Mouse (Mus musculus) lung, embryonic 14.5 days (tissue): ENCODE measurements at regions not wholly inside any gene's neighbourhood (a gene's known extent, or its start where the extent isn't known, plus 50 kb on each side); places are given as distances from the start of the nearest gene placed in this dataset.
A peak's percentile ranks its signal among the peaks of the same experiment; 100 is the strongest.

Source experiments
- ATAC-seq: fragments of 200-750 bp; cut with Nextera tagmentation; 2 replicates; pipeline ENCODE4 v1.8.0; 2017; ENCODE audit warnings: mild to moderate bottlenecking, moderate TSS enrichment, moderate library complexity; ENCODE audit not compliant: insufficient read depth
- DNase-seq: peaks from one replicate; pipeline ENCODE4 v3.0.0-alpha.2; 2015
- H3K27ac ChIP-seq: fragments of 300-500 bp; sonication (generic); 2 replicates; pipeline ENCODE4 v1.5.1; 2014; ENCODE audit warnings: low read depth, mild to moderate bottlenecking, moderate library complexity
- H3K27me3 ChIP-seq: fragments of 300-500 bp; sonication (generic); 2 replicates; pipeline ENCODE4 v1.6.1; 2014; ENCODE audit warnings: low read length, control low read depth; ENCODE audit not compliant: insufficient read depth
- H3K36me3 ChIP-seq: fragments of 300-500 bp; sonication (generic); 2 replicates; pipeline ENCODE4 v1.6.1; 2014; ENCODE audit warnings: control low read depth; ENCODE audit not compliant: insufficient read depth
- H3K4me1 ChIP-seq: fragments of 300-500 bp; sonication (generic); 2 replicates; pipeline ENCODE4 v1.6.1; 2014; ENCODE audit warnings: antibody characterized with exemption, control low read depth; ENCODE audit not compliant: insufficient read depth
- H3K4me2 ChIP-seq: fragments of 300-500 bp; sonication (generic); 2 replicates; pipeline ENCODE4 v1.6.1; 2014; ENCODE audit warnings: mild to moderate bottlenecking
- H3K4me3 ChIP-seq: fragments of 300-500 bp; sonication (generic); 2 replicates; pipeline ENCODE4 v1.5.1; 2014; ENCODE audit warnings: low read depth, low read length
- H3K9ac ChIP-seq: fragments of 300-500 bp; sonication (generic); 2 replicates; pipeline ENCODE4 v1.6.1; 2014
- H3K9me3 ChIP-seq: fragments of 300-500 bp; sonication (generic); 2 replicates; pipeline ENCODE4 v1.6.1; 2016; ENCODE audit warnings: low read depth, low read length, control low read depth
- CTCF ChIP-seq: IDR thresholded peaks from 2 replicates; pipeline ENCODE4 v1.5.1; 2016; ENCODE audit warnings: antibody characterized with exemption, low read depth
- WGBS: fragments of 180-500 bp; shearing (Covaris S2); extraction: QIAGEN DNeasy Blood & Tissue Kit; methylation state at CpG from one replicate; pipeline ENCODE4 v1.1.7; 2014; 5-methylcytosine and 5-hydroxymethylcytosine counted together

GRCm38 (mm10) chr1:137955139-137955538 is 220.4 kb downstream of the Ptprc start:
- no peak for ATAC-seq
- H3K27ac ChIP-seq: no peak overlapping the region
- WGBS: 86% methylated on average over 2 of the region's 2 CpGs

GRCm38 (mm10) chr1:137953369-137953768 is 222.1 kb downstream of the Ptprc start:
- Histone ChIP-seq H3K9ac (no peak overlapping the region), H3K27ac (no peak overlapping the region), H3K4me3 (no peak overlapping the region), H3K36me3 (peaks cover 20% of the 10 kb centered on the region), H3K4me1 (no peaks in the 10 kb centered on the region), H3K27me3 (no peaks in the 10 kb centered on the region), H3K4me2 (no peak overlapping the region), H3K9me3 (no peaks in the 10 kb centered on the region)
- ATAC-seq: no peak
- no peak for DNase-seq
- no peak for TF ChIP-seq CTCF
- 38% methylated on average over 1 of the region's 1 CpGs for WGBS

More at GRCm38 (mm10) chr1:137955139-137955538, 220.4 kb downstream of the Ptprc start:
- no peak for TF ChIP-seq CTCF
- Histone ChIP-seq H3K36me3 (peaks cover 10% of the 10 kb centered on the region), H3K9ac (no peak overlapping the region), H3K4me3 (no peak overlapping the region), H3K4me2 (no peak overlapping the region), H3K4me1 (no peaks in the 10 kb centered on the region), H3K27me3 (no peaks in the 10 kb centered on the region), H3K9me3 (no peaks in the 10 kb centered on the region)
- no peak for DNase-seq

- Histone ChIP-seq H3K9ac (no peak overlapping the region), H3K27me3 (no peaks in the 10 kb centered on the region), H3K4me3 (no peak overlapping the region), H3K9me3 (no peaks in the 10 kb centered on the region), H3K4me2 (no peak overlapping the region), H3K4me1 (no peaks in the 10 kb centered on the region), H3K27ac (0 out of 2 replicates have a peak overlapping the region, but pooled peaks have one; percentile 27), H3K36me3 (peaks cover 20% of the 10 kb centered on the region)
- DNase-seq (no peak), ATAC-seq (no peak)
- no peak for TF ChIP-seq CTCF
- 85% methylated on average over 1 of the region's 1 CpGs for WGBS
Measured at GRCm38 (mm10) chr1:137952777-137953176, 222.7 kb downstream of the Ptprc start.

GRCm38 (mm10) chr1:137947900-137948299 is 227.6 kb downstream of the Ptprc start:
- Histone ChIP-seq H3K36me3 (peaks cover 33% of the 10 kb centered on the region), H3K9me3 (no peaks in the 10 kb centered on the region), H3K4me1 (no peaks in the 10 kb centered on the region), H3K9ac (no peak overlapping the region), H3K27ac (no peak overlapping the region), H3K27me3 (no peaks in the 10 kb centered on the region), H3K4me2 (no peak overlapping the region), H3K4me3 (no peak overlapping the region)
- WGBS: 46% methylated on average over 1 of the region's 1 CpGs
- ATAC-seq (no peak), DNase-seq (no peak)
- no peak for TF ChIP-seq CTCF

GRCm38 (mm10) chr1:137941776-137942522 is 233.6 kb downstream of the Ptprc start:
- ATAC-seq (peak; percentile 84), DNase-seq (peak; percentile 71)
- Histone ChIP-seq H3K27ac (peak overlapping the region; percentile 60), H3K4me2 (no peak overlapping the region), H3K27me3 (no peaks in the 10 kb centered on the region), H3K4me3 (no peak overlapping the region), H3K36me3 (peaks cover 30% of the 10 kb centered on the region; the same call in 1 of the 2 replicates), H3K9ac (no peak overlapping the region), H3K4me1 (no peaks in the 10 kb centered on the region), H3K9me3 (no peaks in the 10 kb centered on the region)
- 46% methylated on average over 11 of the region's 11 CpGs for WGBS
- no peak for TF ChIP-seq CTCF

- no peak overlapping the region for H3K9ac ChIP-seq
- 67% methylated on average over 4 of the region's 4 CpGs for WGBS
- H3K27me3 ChIP-seq: no peaks in the 10 kb centered on the region
- H3K36me3 ChIP-seq: peaks cover 44% of the 10 kb centered on the region
- DNase-seq (no peak), ATAC-seq (no peak)
- no peak overlapping the region for H3K4me2 ChIP-seq
- no peaks in the 10 kb centered on the region for H3K4me1 ChIP-seq
- no peaks in the 10 kb centered on the region for H3K9me3 ChIP-seq
- no peak overlapping the region for H3K4me3 ChIP-seq
- no peak for TF ChIP-seq CTCF
- H3K27ac ChIP-seq: no peak overlapping the region
Measured at GRCm38 (mm10) chr1:137935746-137936145, 239.8 kb downstream of the Ptprc start.

- Histone ChIP-seq H3K9me3 (no peaks in the 10 kb centered on the region), H3K9ac (no peak overlapping the region), H3K4me2 (no peak overlapping the region), H3K27ac (no peak overlapping the region), H3K27me3 (no peaks in the 10 kb centered on the region), H3K36me3 (peaks cover 40% of the 10 kb centered on the region), H3K4me1 (peaks cover 14% of the 10 kb centered on the region), H3K4me3 (no peak overlapping the region)
- ATAC-seq: no peak
- 80% methylated on average over 3 of the region's 3 CpGs for WGBS
- TF ChIP-seq CTCF: no peak
- DNase-seq: no peak
Measured at GRCm38 (mm10) chr1:137929764-137930163, 245.7 kb downstream of the Ptprc start.
